Mouse (Mus musculus) cerebellum, adult 9-11 months (tissue): ENCODE results near the gene Tmprss6.

ENCODE experiments used
- DNase-seq: peaks from one replicate; pipeline ENCODE4 v3.0.0; 2022

Gene Tmprss6

GRCm38 (mm10) chr15:78481448-78482000 is 13.1 kb upstream of the Tmprss6 start:
- peak; percentile 70 for DNase-seq

GRCm38 (mm10) chr15:78480991-78481390 is 12.6 kb upstream of the Tmprss6 start:
- DNase-seq = no peak

GRCm38 (mm10) chr15:78480111-78480510 is 11.7 kb upstream of the Tmprss6 start:
- DNase-seq = no peak

- no peak for DNase-seq
These were observed 11.0 kb upstream of the Tmprss6 start for GRCm38 (mm10) chr15:78479470-78479869.

GRCm38 (mm10) chr15:78478073-78478472 is 9.6 kb upstream of the Tmprss6 start:
- no peak for DNase-seq

- no peak for DNase-seq
These were observed 8.4 kb upstream of the Tmprss6 start for GRCm38 (mm10) chr15:78476878-78477277.

- peak; percentile 62 for DNase-seq
These were observed 7.2 kb upstream of the Tmprss6 start for GRCm38 (mm10) chr15:78475604-78476031.

- no peak for DNase-seq
These were observed 5.0 kb upstream of the Tmprss6 start for GRCm38 (mm10) chr15:78473442-78473841.

- DNase-seq = no peak
These were observed 3.5 kb upstream of the Tmprss6 start for GRCm38 (mm10) chr15:78471902-78472301.

GRCm38 (mm10) chr15:78470495-78471276 is 2.3 kb upstream of the Tmprss6 start:
- no peak for DNase-seq

GRCm38 (mm10) chr15:78467570-78467969 is 864 bp downstream of the Tmprss6 start:
- DNase-seq = no peak

- DNase-seq = no peak
These were observed 1.6 kb downstream of the Tmprss6 start for GRCm38 (mm10) chr15:78466809-78467208.

GRCm38 (mm10) chr15:78462981-78463380 is 5.5 kb downstream of the Tmprss6 start:
- no peak for DNase-seq

GRCm38 (mm10) chr15:78457193-78457592 is 11.2 kb downstream of the Tmprss6 start:
- no peak for DNase-seq

GRCm38 (mm10) chr15:78456051-78456450 is 12.4 kb downstream of the Tmprss6 start:
- no peak for DNase-seq

- no peak for DNase-seq
These were observed 13.3 kb downstream of the Tmprss6 start for GRCm38 (mm10) chr15:78455168-78455567.

- no peak for DNase-seq
These were observed 15.5 kb downstream of the Tmprss6 start for GRCm38 (mm10) chr15:78452929-78453328.

GRCm38 (mm10) chr15:78451201-78451600 is 17.2 kb downstream of the Tmprss6 start:
- no peak for DNase-seq

- no peak for DNase-seq
These were observed 18.0 kb downstream of the Tmprss6 start for GRCm38 (mm10) chr15:78450419-78450768.

- DNase-seq = no peak
These were observed 18.6 kb downstream of the Tmprss6 start for GRCm38 (mm10) chr15:78449694-78450418.

GRCm38 (mm10) chr15:78449131-78449530 is 19.3 kb downstream of the Tmprss6 start:
- no peak for DNase-seq

- peak; percentile 90 for DNase-seq
These were observed 20.5 kb downstream of the Tmprss6 start for GRCm38 (mm10) chr15:78447746-78448535.

GRCm38 (mm10) chr15:78447121-78447520 is 21.3 kb downstream of the Tmprss6 start:
- DNase-seq = no peak
